Mouse (Mus musculus) hindbrain, embryonic 14.5 days (tissue): ENCODE data around the gene Ptges3l. TPM values are rescaled to one million over a fixed set of nuclear protein-coding genes. Genes with fewer than 3 reads are reported as not detected.
"Not testable (repeated sequence)": the region's sequence is repeated elsewhere in the genome, so short reads cannot be mapped to it uniquely, and the experiment has no call there.

Source experiments
- ATAC-seq: fragments of 200-750 bp; cut with Nextera tagmentation; 2 replicates; pipeline ENCODE4 v1.8.0; 2017; ENCODE audit warnings: moderate number of reproducible peaks, mild to moderate bottlenecking, moderate TSS enrichment, moderate library complexity; ENCODE audit not compliant: low FRiP score
- DNase-seq: peaks from one replicate; pipeline ENCODE4 v3.0.0-alpha.2; 2015; ENCODE audit warnings: low spot score
- H3K27ac ChIP-seq: fragments of 300-500 bp; sonication (generic); 2 replicates; pipeline ENCODE4 v1.5.1; 2014; ENCODE audit warnings: mild to moderate bottlenecking, moderate library complexity
- H3K27me3 ChIP-seq: fragments of 300-500 bp; sonication (generic); 2 replicates; pipeline ENCODE4 v1.6.1; 2014; ENCODE audit warnings: mild to moderate bottlenecking, low read length, mixed read lengths; ENCODE audit not compliant: control insufficient read depth, insufficient read depth
- H3K36me3 ChIP-seq: fragments of 300-500 bp; sonication (generic); replicated peaks from 2 replicates; pipeline ENCODE4 v1.6.1; 2014; ENCODE audit not compliant: control insufficient read depth, insufficient read depth
- H3K4me1 ChIP-seq: fragments of 300-500 bp; sonication (generic); replicated peaks from 2 replicates; pipeline ENCODE4 v1.6.1; 2014; ENCODE audit warnings: antibody characterized with exemption, low read length, mixed read lengths; ENCODE audit not compliant: control insufficient read depth, insufficient read depth
- H3K4me2 ChIP-seq: fragments of 300-500 bp; sonication (generic); replicated peaks from 2 replicates; pipeline ENCODE4 v1.6.1; 2014; ENCODE audit warnings: mild to moderate bottlenecking, moderate library complexity
- H3K4me3 ChIP-seq: fragments of 300-500 bp; sonication (generic); replicated peaks from 2 replicates; pipeline ENCODE4 v1.5.1; 2014; ENCODE audit warnings: mild to moderate bottlenecking, low read length
- H3K9ac ChIP-seq: fragments of 300-500 bp; sonication (generic); 2 replicates; pipeline ENCODE4 v1.6.1; 2014
- H3K9me3 ChIP-seq: fragments of 300-500 bp; sonication (generic); 2 replicates; pipeline ENCODE4 v1.6.1; 2016; ENCODE audit warnings: low read length; ENCODE audit not compliant: control insufficient read depth
- WGBS: fragments of 180-500 bp; shearing (Covaris S2); extraction: QIAGEN DNeasy Blood & Tissue Kit; methylation state at CpG from one replicate; pipeline ENCODE4 v1.1.7; 2014; 5-methylcytosine and 5-hydroxymethylcytosine counted together
- polyA plus RNA-seq: library from polyadenylated mRNA; unstranded; fragments of >200 nt; fragmentation: Nextera tagmentation; extraction: Ambion mirVana; gene quantifications from 2 replicates; pipeline ENCODE4 v1.2.1, GENCODE M21; 2014

The Ptges3l gene
- polyA plus RNA-seq, 1 experiment from 2014 or later, result 2.2 TPM

DNA sequence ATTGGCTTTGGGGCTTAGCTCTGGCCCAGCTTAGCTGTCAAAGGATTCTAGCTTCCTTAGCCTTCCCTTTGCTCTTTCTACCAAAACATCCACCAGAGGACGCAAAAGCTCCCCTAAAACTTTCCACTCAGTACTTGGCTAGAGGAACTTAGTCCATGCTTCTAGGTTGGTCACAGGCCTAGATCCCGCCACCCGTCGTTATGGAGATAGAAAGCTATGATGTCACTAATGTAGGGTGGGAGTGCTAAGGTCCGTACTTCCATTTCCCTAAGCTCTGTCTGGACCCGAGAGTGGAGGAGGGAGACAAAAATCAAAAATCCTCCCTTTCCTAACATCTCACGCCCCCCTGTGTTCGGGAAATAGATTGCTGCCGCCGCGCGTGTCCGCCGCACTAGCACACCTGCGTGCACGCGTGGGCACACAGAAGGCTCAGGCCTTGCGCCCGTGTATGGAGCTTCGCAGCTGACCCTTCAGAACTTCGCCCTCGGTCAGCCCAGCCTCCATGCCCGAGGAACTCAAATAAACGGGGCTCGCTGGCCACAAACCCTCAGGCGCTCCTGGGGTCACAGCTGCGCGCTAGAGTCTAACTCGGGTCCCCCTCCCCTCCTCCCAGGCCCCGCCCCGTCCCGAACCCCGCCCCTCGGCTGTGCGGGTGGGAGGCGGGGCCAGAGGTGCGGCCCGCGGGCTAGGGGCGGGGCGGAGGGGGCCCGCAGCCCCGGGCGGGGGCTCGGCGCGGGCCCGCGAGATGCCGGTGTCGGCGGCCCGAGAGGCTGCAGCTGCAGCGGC, 42.5 kb upstream of the Ptges3l start:
- ATAC-seq (peak; percentile 65), DNase-seq (peak; percentile 80)
- H3K9ac ChIP-seq, result peak overlapping the region; percentile 84
- H3K4me1 ChIP-seq, result peaks cover 33% of the 10 kb centered on the region
- H3K4me2 ChIP-seq, result peak overlapping the region; percentile 80
- no peaks in the 10 kb centered on the region for H3K27me3 ChIP-seq
- peaks cover 15% of the 10 kb centered on the region for H3K36me3 ChIP-seq
- under 1% methylated on average over 45 of the region's 54 CpGs for WGBS
- no peaks in the 10 kb centered on the region for H3K9me3 ChIP-seq
- H3K4me3 ChIP-seq, result peak overlapping the region; percentile 64
- H3K27ac ChIP-seq, result peak overlapping the region; percentile 82

DNA sequence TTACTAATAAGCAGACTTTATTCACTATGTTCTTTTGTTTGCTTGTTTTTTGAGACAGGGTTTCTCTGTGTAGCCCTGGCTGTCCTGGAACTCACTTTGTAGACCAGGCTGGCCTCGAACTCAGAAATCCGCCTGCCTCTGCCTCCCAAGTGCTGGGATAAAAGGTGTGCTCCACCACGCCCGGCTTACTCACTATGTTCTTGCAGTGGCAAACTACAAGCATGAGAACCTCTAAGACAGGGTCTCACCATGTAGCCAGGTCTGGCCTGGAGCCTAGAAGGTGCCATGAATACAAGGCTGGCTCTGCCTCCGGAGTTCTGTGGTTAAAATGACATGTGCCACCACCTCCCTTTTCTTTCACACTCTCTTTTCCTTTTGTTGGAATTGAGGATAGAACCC, 41.4 kb upstream of the Ptges3l start:
- Histone ChIP-seq H3K4me1 (peaks cover 40% of the 10 kb centered on the region), H3K9ac (peak overlapping the region; percentile 84; the same call in 1 of the 2 replicates)

DNA sequence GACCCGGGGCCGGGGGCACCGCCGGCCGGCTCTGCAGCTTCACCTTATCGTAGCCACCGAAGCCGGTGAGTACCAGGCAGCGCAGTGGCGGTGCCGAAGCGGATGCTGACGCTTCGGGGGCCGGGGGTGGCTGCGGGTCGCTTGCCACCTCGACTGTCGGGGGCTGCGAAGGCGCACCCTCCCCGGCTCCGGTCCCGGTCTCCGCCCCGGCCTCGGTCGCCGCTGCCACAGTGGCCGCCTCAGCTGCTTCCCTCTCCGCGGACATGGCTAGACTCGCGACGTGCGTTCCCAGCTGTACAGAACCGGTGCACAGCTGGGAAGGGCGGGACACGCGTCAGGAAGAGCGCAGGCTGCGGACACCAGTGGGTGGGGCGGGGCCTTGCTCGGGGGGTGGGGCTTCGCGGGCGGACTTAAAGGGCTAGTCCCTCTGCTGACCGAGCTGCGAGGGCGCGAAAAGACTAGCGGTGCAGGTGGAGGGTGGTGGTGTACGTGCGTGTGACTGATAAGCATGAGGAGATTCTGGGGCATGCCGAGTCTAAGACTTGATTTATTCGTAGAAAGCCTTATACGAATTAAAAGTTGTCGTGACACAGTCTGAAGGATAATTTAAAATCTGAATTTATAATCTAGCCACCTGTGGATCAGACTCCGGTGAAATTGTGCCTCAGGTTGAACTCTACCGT, 40.9 kb upstream of the Ptges3l start, which contains the start of gene Vat1:
TSS of gene Vat1 (minus strand) at position 362 of the 683 bp plus-strand sequence.
- under 1% methylated on average over 60 of the region's 60 CpGs for WGBS
- peaks cover 40% of the 10 kb centered on the region for H3K4me1 ChIP-seq
- peak within 1 kb of the TSS; percentile 84 for H3K9ac ChIP-seq
- DNase-seq (peak; percentile 76), ATAC-seq (peak; percentile 75)
- peak within 1 kb of the TSS; percentile 80 for H3K4me2 ChIP-seq
- H3K4me3 ChIP-seq, result peak within 1 kb of the TSS; percentile 64
- no peaks in the 10 kb centered on the region for H3K27me3 ChIP-seq
- H3K9me3 ChIP-seq, result no peaks in the 10 kb centered on the region
- peaks cover 21% of the 10 kb centered on the region for H3K36me3 ChIP-seq
- H3K27ac ChIP-seq, result peak within 1 kb of the TSS; percentile 94

More for the DNA sequence above, 41.4 kb upstream of the Ptges3l start:
- H3K36me3 ChIP-seq, result peaks cover 21% of the 10 kb centered on the region
- H3K4me3 ChIP-seq, result peak overlapping the region; percentile 64
- 57% methylated on average over 5 of the region's 5 CpGs for WGBS
- H3K27ac ChIP-seq, DNase-seq, H3K9me3 ChIP-seq, H3K27me3 ChIP-seq, ATAC-seq: not testable (repeated sequence)
- peak overlapping the region; percentile 80 for H3K4me2 ChIP-seq

DNA sequence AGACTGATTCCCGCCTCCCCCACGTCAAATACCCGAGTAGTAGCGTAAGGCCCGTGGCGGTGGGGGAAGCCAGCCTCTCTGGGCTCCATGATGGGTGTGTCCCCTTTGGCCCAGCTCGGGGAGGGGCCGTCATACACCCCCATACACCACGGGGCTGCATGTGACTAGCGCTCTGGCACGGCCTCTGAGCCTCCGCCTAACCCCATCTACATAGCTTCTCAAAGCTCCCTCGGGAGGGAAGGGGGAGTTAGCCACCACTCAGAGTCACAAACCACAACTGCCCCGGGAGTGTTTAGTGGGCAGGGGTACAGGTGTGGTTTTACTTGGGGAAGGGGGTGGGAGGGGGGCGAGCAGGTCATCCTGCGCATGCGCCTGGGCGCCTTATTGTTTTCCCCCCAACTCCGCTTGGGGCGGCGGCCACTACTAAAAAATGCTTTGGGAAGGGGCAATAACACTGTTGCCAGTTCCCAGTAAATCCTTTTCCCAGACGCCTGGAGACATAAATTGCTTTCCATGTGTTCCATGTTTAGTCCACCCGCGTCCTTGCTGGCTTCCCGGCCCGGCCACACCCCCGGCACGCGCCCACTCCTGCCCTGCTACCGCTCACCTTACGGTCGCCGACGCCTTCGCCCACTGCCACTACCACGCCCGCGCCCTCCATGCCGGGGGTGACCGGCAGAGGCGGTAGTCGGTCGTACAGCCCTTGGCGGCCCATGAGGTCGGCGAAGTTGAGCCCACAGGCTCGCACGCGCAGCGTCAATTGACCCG, 40.2 kb upstream of the Ptges3l start:
- Histone ChIP-seq H3K27me3 (no peaks in the 10 kb centered on the region), H3K9me3 (no peaks in the 10 kb centered on the region), H3K4me3 (peak overlapping the region; percentile 64), H3K9ac (peak overlapping the region; percentile 84), H3K36me3 (peaks cover 29% of the 10 kb centered on the region), H3K27ac (peak overlapping the region; percentile 94), H3K4me1 (peaks cover 40% of the 10 kb centered on the region), H3K4me2 (peak overlapping the region; percentile 80)
- under 1% methylated on average over 51 of the region's 51 CpGs for WGBS
- DNase-seq (peak; percentile 70), ATAC-seq (peak; percentile 58)

GRCm38 (mm10) chr11:101464211-101465100, 39.3 kb upstream of the Ptges3l start, which contains the start of gene Rnd2:
Gene Rnd2 (plus strand): TSS chr11:101464999.
- peak within 1 kb of the TSS; percentile 84 for H3K9ac ChIP-seq
- peaks cover 37% of the 10 kb centered on the region for H3K36me3 ChIP-seq
- 9% methylated on average over 12 of the region's 12 CpGs for WGBS
- H3K9me3 ChIP-seq, result no peaks in the 10 kb centered on the region
- ATAC-seq, result no peak
- peak within 1 kb of the TSS; percentile 80 for H3K4me2 ChIP-seq
- H3K27ac ChIP-seq, result peak within 1 kb of the TSS; percentile 94
- peak within 1 kb of the TSS; percentile 64 for H3K4me3 ChIP-seq
- DNase-seq, result no peak
- no peaks in the 10 kb centered on the region for H3K27me3 ChIP-seq
- H3K4me1 ChIP-seq, result peaks cover 40% of the 10 kb centered on the region

DNA sequence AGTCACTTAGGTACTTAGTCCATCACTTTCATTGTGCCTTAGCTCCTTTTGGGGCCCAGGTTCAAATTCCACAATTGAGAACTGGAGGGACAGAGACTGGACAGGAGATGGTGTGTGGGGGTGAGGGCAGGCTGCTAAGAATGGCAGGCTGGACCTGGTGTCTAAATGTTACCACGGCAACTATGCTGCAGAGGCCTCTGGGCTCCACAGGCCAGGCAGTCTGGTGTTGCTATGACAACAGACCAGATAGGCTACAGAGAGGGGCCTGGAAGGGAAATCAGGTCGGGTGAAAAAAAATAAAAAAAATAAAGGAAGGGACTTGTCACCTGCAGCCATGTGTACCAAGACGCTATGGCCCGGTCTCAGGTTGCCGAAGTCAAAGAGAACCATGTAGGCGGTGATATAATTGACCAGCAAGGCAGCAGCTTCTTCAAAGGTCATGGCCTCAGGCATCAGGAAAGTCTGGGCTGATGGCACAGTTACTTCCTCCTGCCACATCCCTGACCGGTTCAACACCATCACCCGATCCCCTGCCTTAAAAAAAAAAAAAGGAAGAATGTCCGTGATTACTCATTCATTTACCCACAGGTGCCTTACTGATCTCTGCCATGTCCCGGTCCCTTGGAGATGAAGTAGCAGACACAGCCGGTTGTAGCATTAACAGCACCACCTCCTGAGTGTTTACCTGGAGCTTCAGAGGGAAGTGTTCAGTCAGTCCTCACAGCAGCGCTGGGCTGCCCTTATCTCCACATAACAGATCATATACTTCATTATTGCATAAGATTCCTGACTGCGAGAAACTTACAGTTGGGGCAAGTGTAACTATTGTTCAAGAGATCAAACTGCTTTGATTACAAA, 37.7 kb upstream of the Ptges3l start:
- Histone ChIP-seq H3K36me3 (peaks cover 53% of the 10 kb centered on the region), H3K9ac (peak overlapping the region; percentile 84; the same call in 1 of the 2 replicates), H3K4me2 (peak overlapping the region; percentile 80), H3K9me3 (no peaks in the 10 kb centered on the region), H3K27ac (peak overlapping the region; percentile 51; the same call in 1 of the 2 replicates), H3K4me3 (peak overlapping the region; percentile 64), H3K27me3 (no peaks in the 10 kb centered on the region), H3K4me1 (peaks cover 34% of the 10 kb centered on the region)
- 25% methylated on average over 13 of the region's 13 CpGs for WGBS
- DNase-seq (peak; percentile 44), ATAC-seq (no peak)

- DNase-seq (no peak), ATAC-seq (no peak)
- WGBS, result 54% methylated on average over 14 of the region's 14 CpGs
- Histone ChIP-seq H3K4me1 (peaks cover 34% of the 10 kb centered on the region), H3K4me2 (peak overlapping the region; percentile 80), H3K27ac (peak overlapping the region; percentile 51; the same call in 1 of the 2 replicates), H3K36me3 (peaks cover 60% of the 10 kb centered on the region), H3K4me3 (no peak overlapping the region), H3K27me3 (no peaks in the 10 kb centered on the region), H3K9ac (peak overlapping the region; percentile 84; the same call in 1 of the 2 replicates), H3K9me3 (no peaks in the 10 kb centered on the region)
These were observed 37.0 kb upstream of the Ptges3l start for GRCm38 (mm10) chr11:101462141-101462540.
